Mouse (Mus musculus): Measurements from ENCODE around the gene Camk1d.

- TF ChIP-seq CTCF (IDR thresholded peaks at IDR 0.05; ENCODE audit: borderline replicate concordance, control insufficient read depth, extremely low read depth, insufficient read depth, low read length, poor library complexity) (no peak), POLR2A (IDR thresholded peaks at IDR 0.05; ENCODE audit: control insufficient read depth, extremely low read depth, insufficient read depth, low read length, poor library complexity) (no peak)
Observed at GRCm38 (mm10) chr2:5712255-5712654, 2.1 kb downstream of the Camk1d start.
